Mouse (Mus musculus): ENCODE results near the gene Hspa12b.

Gene Hspa12b

GRCm38 (mm10) chr2:131129836-131130235, 2.8 kb downstream of the Hspa12b start:
- DNase-seq: no peak

- no peak for DNase-seq
Observed at GRCm38 (mm10) chr2:131130849-131131248, 3.8 kb downstream of the Hspa12b start.

GRCm38 (mm10) chr2:131132111-131132888, 5.2 kb downstream of the Hspa12b start:
- no peak for DNase-seq

GRCm38 (mm10) chr2:131132930-131133547, 6.0 kb downstream of the Hspa12b start, which contains the start of gene Gm11037:
Gm11037 (plus strand) TSS chr2:131133497.
- DNase-seq: no peak

- no peak for DNase-seq
Observed at GRCm38 (mm10) chr2:131134381-131134780, 7.3 kb downstream of the Hspa12b start.

- DNase-seq: no peak
Observed at GRCm38 (mm10) chr2:131134826-131135400, 7.8 kb downstream of the Hspa12b start.

GRCm38 (mm10) chr2:131135521-131136139, 8.6 kb downstream of the Hspa12b start:
- DNase-seq: no peak

- DNase-seq: no peak
Observed at GRCm38 (mm10) chr2:131138296-131138695, 11.2 kb downstream of the Hspa12b start.

- no peak for DNase-seq
Observed at GRCm38 (mm10) chr2:131138760-131139159, 11.7 kb downstream of the Hspa12b start.

- DNase-seq: no peak
Observed at GRCm38 (mm10) chr2:131139287-131139686, 12.2 kb downstream of the Hspa12b start.

GRCm38 (mm10) chr2:131139886-131140532, 12.9 kb downstream of the Hspa12b start:
- DNase-seq: no peak

GRCm38 (mm10) chr2:131140533-131140905, 13.4 kb downstream of the Hspa12b start:
- no peak for DNase-seq

GRCm38 (mm10) chr2:131141336-131141986, 14.4 kb downstream of the Hspa12b start:
- DNase-seq: no peak

- peak; percentile 72 for DNase-seq
Observed at GRCm38 (mm10) chr2:131142592-131142991, 15.5 kb downstream of the Hspa12b start.

GRCm38 (mm10) chr2:131143007-131143780, 16.1 kb downstream of the Hspa12b start:
- DNase-seq: no peak

GRCm38 (mm10) chr2:131145121-131145520, 18.0 kb downstream of the Hspa12b start:
- no peak for DNase-seq

GRCm38 (mm10) chr2:131145536-131145935, 18.5 kb downstream of the Hspa12b start:
- no peak for DNase-seq

- no peak for DNase-seq
Observed at GRCm38 (mm10) chr2:131146193-131147042, 19.3 kb downstream of the Hspa12b start.

GRCm38 (mm10) chr2:131147043-131147365, 19.9 kb downstream of the Hspa12b start:
- DNase-seq: no peak

GRCm38 (mm10) chr2:131148353-131149253, 21.5 kb downstream of the Hspa12b start:
- no peak for DNase-seq

Data from right cerebral cortex, postnatal 14 days (tissue).